Mouse (Mus musculus) forebrain, embryonic 13.5 days (tissue): ENCODE measurements around the gene Gm49630. TPM values are rescaled to one million over a fixed set of nuclear protein-coding genes. Genes with fewer than 3 reads are reported as not detected.
"Not testable (repeated sequence)": the region's sequence is repeated elsewhere in the genome, so short reads cannot be mapped to it uniquely, and the experiment has no call there.

Experiments used
- ATAC-seq: fragments of 200-750 bp; cut with Nextera tagmentation; 2 replicates; pipeline ENCODE4 v1.8.0; 2017
- H3K27ac ChIP-seq: fragments of 300-500 bp; sonication (generic); 2 replicates; pipeline ENCODE4 v1.5.1; 2015; ENCODE audit warnings: inconsistent platforms, mild to moderate bottlenecking, moderate library complexity
- H3K27me3 ChIP-seq: fragments of 300-500 bp; sonication (generic); 2 replicates; pipeline ENCODE4 v1.6.1; 2015; ENCODE audit warnings: mild to moderate bottlenecking, inconsistent platforms
- H3K36me3 ChIP-seq: fragments of 300-500 bp; sonication (generic); 2 replicates; pipeline ENCODE4 v1.6.1; 2015; ENCODE audit warnings: mild to moderate bottlenecking, inconsistent platforms; ENCODE audit not compliant: poor library complexity, severe bottlenecking
- H3K4me1 ChIP-seq: fragments of 300-500 bp; sonication (generic); 2 replicates; pipeline ENCODE4 v1.6.1; 2015; ENCODE audit warnings: inconsistent platforms
- H3K4me2 ChIP-seq: fragments of 300-500 bp; sonication (generic); 2 replicates; pipeline ENCODE4 v1.6.1; 2015; ENCODE audit warnings: inconsistent platforms, mild to moderate bottlenecking, moderate library complexity
- H3K4me3 ChIP-seq: fragments of 300-500 bp; sonication (generic); 2 replicates; pipeline ENCODE4 v1.5.1; 2015; ENCODE audit warnings: mild to moderate bottlenecking, inconsistent platforms
- H3K9ac ChIP-seq: fragments of 300-500 bp; sonication (generic); 2 replicates; pipeline ENCODE4 v1.6.1; 2015; ENCODE audit warnings: mild to moderate bottlenecking, inconsistent platforms
- H3K9me3 ChIP-seq: fragments of 300-500 bp; sonication (generic); replicated peaks from 2 replicates; pipeline ENCODE4 v1.6.1; 2016; ENCODE audit warnings: inconsistent platforms
- WGBS: fragments of 180-500 bp; shearing (Covaris S2); methylation state at CpG from one replicate; pipeline ENCODE4 v1.1.7; 2015; 5-methylcytosine and 5-hydroxymethylcytosine counted together
- polyA plus RNA-seq: library from polyadenylated mRNA; unstranded; fragments of >200 nt; fragmentation: Nextera tagmentation; extraction: Ambion mirVana; gene quantifications from 2 replicates; pipeline ENCODE4 v1.2.1, GENCODE M21; 2015

Gm49630 gene
- not detected in 2 replicates for polyA plus RNA-seq

- not testable (repeated sequence) for ATAC-seq, H3K36me3 ChIP-seq, H3K27me3 ChIP-seq, H3K9ac ChIP-seq, H3K4me3 ChIP-seq, H3K9me3 ChIP-seq, H3K27ac ChIP-seq, H3K4me2 ChIP-seq, H3K4me1 ChIP-seq
- WGBS = no CpG with 5 or more reads among the region's 5 CpGs
These were observed at the start of gene Gm49630 for GRCm38 (mm10) chr17:7371879-7372278. Gm49630 (minus strand) TSS chr17:7371979.

GRCm38 (mm10) chr17:7420191-7420973 is 48.6 kb upstream of the Gm49630 start:
- 35% methylated on average over 3 of the region's 3 CpGs for WGBS
- not testable (repeated sequence) for H3K27ac ChIP-seq, H3K9me3 ChIP-seq, H3K4me1 ChIP-seq, H3K4me3 ChIP-seq, H3K36me3 ChIP-seq, H3K4me2 ChIP-seq, H3K27me3 ChIP-seq, H3K9ac ChIP-seq
- peak; percentile 91 for ATAC-seq

DNA sequence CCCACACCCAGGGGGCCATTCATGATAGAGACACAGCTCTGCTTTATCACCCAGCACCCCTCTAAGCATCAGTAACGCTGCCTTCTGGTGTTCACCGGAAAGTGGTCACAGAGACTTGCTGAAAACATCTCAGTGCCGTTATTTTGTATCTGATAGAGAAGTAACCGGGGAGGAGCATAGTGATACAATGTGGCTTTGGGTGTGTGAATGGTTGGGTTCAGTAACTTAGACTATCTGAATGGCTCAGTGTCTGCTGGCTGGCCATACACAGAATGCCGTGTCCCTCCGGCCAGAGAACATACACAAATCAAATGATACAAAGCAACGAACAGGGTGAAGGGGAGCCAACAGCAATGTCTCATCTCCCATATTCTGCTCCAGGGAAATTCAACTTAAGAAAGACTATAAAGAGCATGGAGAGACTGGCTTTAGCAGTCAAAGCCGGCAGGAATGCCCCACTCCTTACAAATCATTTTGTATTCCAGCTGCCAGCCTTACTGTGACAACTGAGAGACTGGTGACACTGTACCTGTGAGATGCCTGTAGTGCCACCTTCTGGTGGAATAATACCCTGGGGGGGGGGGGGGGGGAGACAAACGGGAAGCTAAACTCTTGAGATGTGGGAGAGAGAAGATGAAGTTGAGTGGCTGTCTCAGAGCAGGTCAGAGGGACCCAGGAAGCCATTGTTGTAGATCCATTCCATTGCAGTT is 43.0 kb upstream of the Gm49630 start:
- 88% methylated on average over 7 of the region's 9 CpGs for WGBS
- H3K4me1 ChIP-seq, H3K4me2 ChIP-seq, ATAC-seq, H3K4me3 ChIP-seq, H3K36me3 ChIP-seq, H3K9ac ChIP-seq, H3K9me3 ChIP-seq, H3K27me3 ChIP-seq, H3K27ac ChIP-seq: not testable (repeated sequence)

- H3K4me1 ChIP-seq, H3K27ac ChIP-seq, ATAC-seq, H3K27me3 ChIP-seq, H3K9ac ChIP-seq, H3K9me3 ChIP-seq, H3K4me3 ChIP-seq, H3K4me2 ChIP-seq, H3K36me3 ChIP-seq: not testable (repeated sequence)
- 86% methylated on average over 8 of the region's 8 CpGs for WGBS
These were observed 41.6 kb upstream of the Gm49630 start for GRCm38 (mm10) chr17:7413336-7413735.

DNA sequence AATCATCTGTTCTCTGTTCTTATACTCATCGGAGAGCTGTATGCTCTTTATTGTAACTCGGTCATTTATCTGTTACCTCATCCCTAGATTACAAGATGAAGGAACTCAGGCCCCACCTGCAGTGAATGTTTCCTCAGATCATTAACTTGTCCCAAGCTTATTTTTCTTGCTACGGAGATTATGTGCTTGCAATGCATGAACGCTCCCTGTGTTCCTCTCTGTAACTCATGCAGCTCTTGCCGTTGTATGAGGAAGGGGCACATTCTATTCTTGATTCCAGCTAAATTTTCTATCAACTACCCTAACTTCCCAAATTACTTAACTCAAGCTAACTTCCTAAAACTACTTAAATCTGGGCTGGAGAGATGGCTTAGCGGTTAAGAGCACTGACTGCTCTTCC is 28.0 kb upstream of the Gm49630 start:
- H3K36me3 ChIP-seq, H3K4me3 ChIP-seq, ATAC-seq, H3K4me1 ChIP-seq, H3K4me2 ChIP-seq, H3K27ac ChIP-seq, H3K27me3 ChIP-seq, H3K9me3 ChIP-seq, H3K9ac ChIP-seq: not testable (repeated sequence)
- WGBS = 77% methylated on average over 6 of the region's 6 CpGs

DNA sequence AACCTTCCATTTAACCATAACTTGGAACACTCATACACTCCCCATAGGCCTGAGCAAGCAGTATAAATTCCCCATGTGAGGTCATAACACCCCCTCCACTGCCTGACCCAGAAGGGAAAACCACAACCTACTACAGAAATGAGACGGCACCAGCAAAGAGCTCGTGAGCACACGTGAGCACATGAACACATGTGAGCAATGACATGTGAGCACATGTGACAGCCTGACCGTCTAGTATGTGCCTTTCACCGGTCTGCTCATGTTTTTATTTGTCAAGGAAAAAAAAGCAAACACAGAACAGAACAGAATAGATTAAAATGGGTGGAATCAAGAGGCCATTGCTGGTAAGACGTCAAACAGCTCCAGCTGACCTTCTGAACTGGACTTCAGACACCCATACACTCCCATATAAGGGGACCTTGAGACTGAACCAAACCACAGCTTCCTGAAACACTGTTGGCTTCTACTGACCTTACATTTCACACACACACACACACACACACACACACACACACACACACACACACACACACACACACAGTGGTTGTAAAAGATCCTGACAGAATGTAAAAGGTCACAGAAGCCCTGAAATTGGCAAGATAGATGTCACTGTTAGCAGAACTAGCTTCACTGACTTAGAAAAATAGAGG is 26.5 kb upstream of the Gm49630 start:
- H3K9me3 ChIP-seq, H3K4me2 ChIP-seq, ATAC-seq, H3K27ac ChIP-seq, H3K27me3 ChIP-seq, H3K4me3 ChIP-seq, H3K9ac ChIP-seq, H3K4me1 ChIP-seq, H3K36me3 ChIP-seq: not testable (repeated sequence)
- WGBS = 91% methylated on average over 6 of the region's 6 CpGs

DNA sequence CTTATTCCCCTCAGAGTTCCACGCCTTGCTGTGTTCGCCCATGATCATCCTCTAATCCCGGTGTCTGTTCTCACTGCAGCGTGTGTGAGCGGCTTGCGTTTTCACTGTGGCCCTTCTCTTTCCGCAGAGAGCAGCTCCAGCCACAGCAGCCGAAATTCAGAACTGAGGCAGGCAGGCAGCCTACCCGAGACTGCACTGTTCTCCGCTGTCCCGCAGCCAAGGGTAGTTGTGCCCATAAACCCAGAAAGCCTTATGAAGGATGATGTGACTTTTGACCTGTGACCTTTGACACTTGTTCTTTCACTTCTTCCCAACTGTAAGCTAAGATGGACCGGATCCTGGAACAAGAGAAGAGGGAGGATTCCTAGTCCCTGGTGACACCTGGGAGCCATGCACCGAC is 25.3 kb upstream of the Gm49630 start:
- not testable (repeated sequence) for H3K4me2 ChIP-seq, H3K4me3 ChIP-seq, H3K27me3 ChIP-seq, H3K4me1 ChIP-seq, H3K9ac ChIP-seq, H3K36me3 ChIP-seq, ATAC-seq, H3K9me3 ChIP-seq, H3K27ac ChIP-seq
- 95% methylated on average over 13 of the region's 13 CpGs for WGBS

DNA sequence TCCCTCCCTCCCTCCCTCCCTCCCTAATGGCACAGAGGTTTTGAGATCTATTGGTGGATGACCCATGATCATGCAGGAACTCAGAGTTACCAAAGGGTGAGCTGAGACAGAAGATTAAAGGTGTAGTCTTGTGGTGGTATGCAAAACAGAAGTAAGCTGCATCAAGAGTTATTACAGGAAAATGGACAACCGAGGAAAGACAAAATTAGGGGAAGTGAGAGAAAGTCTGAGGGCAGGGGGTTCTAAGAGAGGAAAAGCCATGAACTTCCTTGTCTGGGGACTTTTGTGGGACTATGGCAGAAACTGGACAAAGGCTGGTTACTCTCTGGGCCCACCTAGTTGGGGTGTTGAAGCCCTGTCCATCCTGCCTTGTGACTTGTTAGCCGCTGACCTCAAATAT is 24.5 kb upstream of the Gm49630 start:
- H3K9ac ChIP-seq, H3K27ac ChIP-seq, ATAC-seq, H3K27me3 ChIP-seq, H3K36me3 ChIP-seq, H3K4me1 ChIP-seq, H3K4me2 ChIP-seq, H3K4me3 ChIP-seq, H3K9me3 ChIP-seq: not testable (repeated sequence)
- no CpG with 5 or more reads among the region's 2 CpGs for WGBS

- not testable (repeated sequence) for H3K27ac ChIP-seq, ATAC-seq, H3K4me2 ChIP-seq, H3K4me1 ChIP-seq, H3K9me3 ChIP-seq, H3K4me3 ChIP-seq, H3K36me3 ChIP-seq, H3K9ac ChIP-seq, H3K27me3 ChIP-seq
- 93% methylated on average over 8 of the region's 8 CpGs for WGBS
These were observed 23.9 kb upstream of the Gm49630 start for GRCm38 (mm10) chr17:7395671-7396070.

DNA sequence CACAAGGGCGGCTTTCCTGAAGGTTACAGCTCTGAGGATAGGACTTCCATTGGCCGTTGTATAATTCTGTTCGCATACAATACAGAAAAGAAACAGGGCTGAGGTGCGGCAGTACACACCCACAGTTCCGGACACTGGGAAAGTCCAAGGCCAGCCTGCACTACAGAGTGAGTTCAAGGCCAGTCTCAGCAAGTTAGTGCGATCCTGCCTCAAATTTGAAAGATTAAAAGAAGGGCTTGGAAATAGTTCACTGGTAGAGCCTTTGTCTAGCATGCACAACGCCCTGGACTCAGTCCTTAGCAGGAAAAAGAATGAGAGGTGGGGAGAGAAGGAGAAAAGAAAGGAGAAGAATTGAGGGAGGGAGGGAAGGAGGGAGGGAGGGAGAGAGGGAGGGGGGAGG is 23.3 kb upstream of the Gm49630 start:
- 81% methylated on average over 7 of the region's 7 CpGs for WGBS
- H3K27ac ChIP-seq, H3K27me3 ChIP-seq, H3K4me1 ChIP-seq, ATAC-seq, H3K4me3 ChIP-seq, H3K9ac ChIP-seq, H3K36me3 ChIP-seq, H3K4me2 ChIP-seq, H3K9me3 ChIP-seq: not testable (repeated sequence)

- H3K4me3 ChIP-seq, H3K27me3 ChIP-seq, ATAC-seq, H3K9me3 ChIP-seq, H3K36me3 ChIP-seq, H3K4me2 ChIP-seq, H3K9ac ChIP-seq, H3K4me1 ChIP-seq, H3K27ac ChIP-seq: not testable (repeated sequence)
- 67% methylated on average over 7 of the region's 7 CpGs for WGBS
These were observed 18.1 kb upstream of the Gm49630 start for GRCm38 (mm10) chr17:7389898-7390297.

GRCm38 (mm10) chr17:7388958-7389356 is 17.2 kb upstream of the Gm49630 start:
- H3K4me2 ChIP-seq, H3K27me3 ChIP-seq, H3K9ac ChIP-seq, H3K36me3 ChIP-seq, H3K27ac ChIP-seq, H3K4me1 ChIP-seq, H3K4me3 ChIP-seq, H3K9me3 ChIP-seq, ATAC-seq: not testable (repeated sequence)
- 68% methylated on average over 8 of the region's 8 CpGs for WGBS
